ENCODE assay signal across 8 mouse cellular contexts in genomic region chr9:40783641-40784373, GRCm38 (mm10). TPM values are rescaled to one million over a fixed set of nuclear protein-coding genes. Genes with fewer than 3 reads are reported as not detected.
DNase-seq lines count a peak whose midpoint lies in the region; ATAC-seq and TF ChIP-seq lines count a peak whose summit lies in the region.

No protein-coding gene starts in this region.

- H3K27ac ChIP-seq in heart, adult 2 months, result peak overlapping the region; percentile 92
- H3K27ac ChIP-seq in kidney, adult 2 months (ENCODE audit: insufficient read depth, low read depth, low read length), result peak overlapping the region; percentile 86
- H3K27ac ChIP-seq in lung, embryonic 15.5 days, result peak overlapping the region; percentile 76

- peak; percentile 98 for TF ChIP-seq EP300 in heart, adult 2 months (IDR thresholded peaks at IDR 0.05; ENCODE audit: insufficient read depth, low read depth, low read length)

- H3K9me3 ChIP-seq in lung, embryonic 15.5 days, result no peaks in the 10 kb centered on the region

- peak overlapping the region; percentile 44; the same call in 1 of the 2 replicates for H3K9ac ChIP-seq in heart, adult 2 months (ENCODE audit: low read depth, low read length)
- H3K9ac ChIP-seq in lung, embryonic 15.5 days, result no peak overlapping the region

- H3K36me3 ChIP-seq in heart, adult 2 months (ENCODE audit: control insufficient read depth, insufficient read depth, low read length), result peaks cover 7% of the 10 kb centered on the region
- no peaks in the 10 kb centered on the region for H3K36me3 ChIP-seq in kidney, adult 2 months (ENCODE audit: control insufficient read depth, insufficient read depth, low read length)
- no peaks in the 10 kb centered on the region for H3K36me3 ChIP-seq in lung, embryonic 15.5 days

- H3K4me1 ChIP-seq in heart, adult 2 months (ENCODE audit: control insufficient read depth, insufficient read depth, low read length), result peaks cover 14% of the 10 kb centered on the region
- H3K4me1 ChIP-seq in kidney, adult 2 months (ENCODE audit: control insufficient read depth, insufficient read depth, low read length), result peaks cover 22% of the 10 kb centered on the region; the same call in 1 of the 2 replicates
- H3K4me1 ChIP-seq in lung, embryonic 15.5 days, result peaks cover 12% of the 10 kb centered on the region

- WGBS in heart, adult 2 months, result 41% methylated on average over 13 of the region's 13 CpGs
- WGBS in kidney, adult 2 months, result 28% methylated on average over 13 of the region's 13 CpGs
- WGBS in lung, embryonic 15.5 days, result 21% methylated on average over 13 of the region's 13 CpGs

- no peaks in the 10 kb centered on the region for H3K27me3 ChIP-seq in heart, adult 2 months (ENCODE audit: control insufficient read depth, insufficient read depth, low read length)
- H3K27me3 ChIP-seq in kidney, adult 2 months (replicated peaks; ENCODE audit: control insufficient read depth, insufficient read depth, low read length), result no peaks in the 10 kb centered on the region
- H3K27me3 ChIP-seq in lung, embryonic 15.5 days, result no peaks in the 10 kb centered on the region

- peak; percentile 23 for DNase-seq in CD4-positive helper T cell, adult 2 months (ENCODE audit: low read depth, low spot score)
- DNase-seq in brain, adult 2 months (ENCODE audit: low read depth, low spot score), result peak; percentile 53
- peak; percentile 69 to 86 for DNase-seq in heart, adult 2 months
- DNase-seq in kidney, adult 2 months, result peak; percentile 91
- no peak for DNase-seq in cerebellum, postnatal 4 days (ENCODE audit: low spot score in 2 of 2)
- no peak for DNase-seq in layer of hippocampus, postnatal 25 days (ENCODE audit: extremely low spot score in 1 of 2, low spot score in 1 of 2)

- intact Hi-C loops in heart, adult 2 months (cut with DNase I), result loop anchor here (1.0 kb wide), 1 partner anchor 15 kb away; no protein-coding TSS in a partner anchor

- no peak for TF ChIP-seq CTCF in heart, adult 2 months (IDR thresholded peaks at IDR 0.05)
- TF ChIP-seq CTCF in kidney, adult 2 months (conservative IDR thresholded peaks at IDR 0.05; ENCODE audit: insufficient read depth, insufficient read length, low read depth, low read length), result no peak

- TF ChIP-seq POLR2A in heart, adult 2 months (IDR thresholded peaks at IDR 0.05; ENCODE audit: insufficient read depth, low read depth, low read length), result peak; percentile 77; the same call in 1 of the 2 replicates
- no peak for TF ChIP-seq POLR2A in kidney, adult 2 months (IDR thresholded peaks at IDR 0.05; ENCODE audit: low read depth, low read length)

- peak; percentile 70 for ATAC-seq in lung, embryonic 15.5 days (ENCODE audit: borderline replicate concordance, extremely low read depth, low FRiP score, low TSS enrichment)
- peak; percentile 87 for ATAC-seq in neutrophil, adult 5-6 weeks (ENCODE audit: extremely low read depth, insufficient number of reproducible peaks, low FRiP score, poor library complexity, severe bottlenecking)

- H3K4me3 ChIP-seq in heart, adult 2 months, result 0 out of 2 replicates have a peak overlapping the region, but pooled peaks have one; percentile 11
- H3K4me3 ChIP-seq in kidney, adult 2 months (ENCODE audit: insufficient read depth, low read depth, low read length), result no peak overlapping the region
- H3K4me3 ChIP-seq in lung, embryonic 15.5 days, result no peak overlapping the region

- H3K4me2 ChIP-seq in lung, embryonic 15.5 days, result peak overlapping the region; percentile 35

- no peaks in the 10 kb centered on the region for H3K79me2 ChIP-seq in heart, adult 2 months (replicated peaks; ENCODE audit: control insufficient read depth, insufficient read depth, low read length)

RNA-seq across cellular contexts. Expression of gene Hspa8, which starts 17.0 kb away (rescaled TPM):
- 1,000 to 10,000 TPM; 1,540 to 1,554 TPM for total RNA-seq in heart, adult 2 months (2021)
- 2,007 and 3,319 TPM in 2 replicates for polyA plus RNA-seq in heart, adult 2 months (2012; rRNA removed)
- 3,384 and 3,621 TPM in 2 replicates for polyA plus RNA-seq in kidney, adult 2 months (2012; rRNA removed)
- polyA plus RNA-seq in lung, embryonic 15.5 days (2015; fragmentation: Nextera tagmentation; extraction: Ambion mirVana), result 2,564 and 2,677 TPM in 2 replicates
- 1,488 and 1,684 TPM in 2 replicates for total RNA-seq in neutrophil, adult 5-6 weeks (2017)
- total RNA-seq in layer of hippocampus, postnatal 25 days (2021), result 1,000 to 10,000 TPM; 2,114 to 2,470 TPM

Comparison
In these comparisons a context has a peak if more than half of its experiments do, and no peak if none do; other contexts are left out.
1. DNase-seq: peak in CD4-positive helper T cell, adult 2 months (single experiment), brain, adult 2 months (single experiment), heart, adult 2 months (2 of 2) and kidney, adult 2 months (single experiment); none in cerebellum, postnatal 4 days (0 of 2) and layer of hippocampus, postnatal 25 days (0 of 2).
2. Peak in every context shown above with its lines, with median percentiles within 50 percentile points of each other: H3K27ac ChIP-seq.